Mouse (Mus musculus) bone marrow macrophage, adult 2 months (primary cell): ENCODE results near the gene Iqch. TPM values are rescaled to one million over a fixed set of nuclear protein-coding genes. Genes with fewer than 3 reads are reported as not detected.

Experiments
- H3K27ac ChIP-seq: 2 replicates; pipeline ENCODE4 v1.5.1; 2012; ENCODE audit warnings: low read depth, low read length; ENCODE audit not compliant: insufficient read depth
- H3K4me1 ChIP-seq: 2 replicates; pipeline ENCODE4 v1.6.1; 2012; ENCODE audit warnings: low read length; ENCODE audit not compliant: control insufficient read depth, insufficient read depth
- H3K4me3 ChIP-seq: 2 replicates; pipeline ENCODE4 v1.5.1; 2012; ENCODE audit warnings: mild to moderate bottlenecking, low read length, moderate library complexity; ENCODE audit not compliant: insufficient read depth
- CTCF ChIP-seq: IDR thresholded peaks from 2 replicates; pipeline ENCODE4 v1.5.1; 2012; ENCODE audit warnings: low read depth, mild to moderate bottlenecking, low read length, moderate library complexity
- POLR2A ChIP-seq: IDR thresholded peaks from 2 replicates; pipeline ENCODE4 v1.6.1; 2012; ENCODE audit warnings: mild to moderate bottlenecking, low read depth, low read length, borderline replicate concordance
- polyA plus RNA-seq: library from polyadenylated mRNA; stranded (reverse); fragments of >200 nt; gene quantifications from 2 replicates; pipeline ENCODE4 v1.2.4, GENCODE M21; 2012; ENCODE audit not compliant: missing spikeins, insufficient read depth, insufficient read length

Gene Iqch
- polyA plus RNA-seq, 1 experiment, result not detected

DNA sequence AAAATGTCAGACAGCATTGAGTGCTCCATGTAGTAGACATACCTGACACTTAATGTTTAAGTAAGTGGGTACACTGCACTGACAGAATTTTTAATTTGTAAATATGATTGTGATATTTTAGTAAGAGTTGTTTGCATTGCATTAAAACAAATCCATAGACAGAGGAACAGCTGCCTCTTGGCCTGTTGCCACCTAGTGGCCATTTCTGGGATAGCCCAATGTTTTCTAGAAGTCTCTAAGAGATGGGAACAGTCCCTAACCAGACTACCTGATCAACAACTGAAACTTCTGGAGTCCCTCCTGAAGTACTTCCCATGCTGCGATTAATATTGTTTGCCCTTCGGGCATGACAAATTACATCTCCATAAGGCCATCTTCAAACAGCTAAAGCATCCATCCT lies 140.0 kb downstream of the Iqch start:
- H3K4me1 ChIP-seq, result peaks cover 5% of the 10 kb centered on the region
- no peak overlapping the region for H3K4me3 ChIP-seq
- TF ChIP-seq POLR2A (no peak), CTCF (no peak)
- no peak overlapping the region for H3K27ac ChIP-seq

DNA sequence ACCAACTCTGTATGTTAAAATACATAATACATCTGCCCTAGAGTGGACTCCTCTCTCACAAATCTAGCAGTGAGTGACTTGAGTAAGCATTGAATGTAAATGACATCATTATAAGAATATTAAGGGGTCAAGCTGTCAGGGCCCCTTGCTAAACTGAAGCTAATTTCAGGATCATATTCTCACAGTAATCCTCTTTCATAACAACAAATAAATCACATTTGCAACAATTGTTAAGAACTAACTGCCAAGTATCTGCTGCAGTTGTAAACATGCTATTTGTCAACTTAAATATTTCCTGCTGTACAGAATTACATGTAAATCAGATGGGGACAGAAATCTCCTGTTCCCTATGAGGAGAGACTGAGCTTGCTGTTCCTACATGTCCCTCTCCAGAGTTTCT lies 145.9 kb downstream of the Iqch start:
- TF ChIP-seq CTCF (no peak), POLR2A (no peak)
- Histone ChIP-seq H3K4me1 (no peaks in the 10 kb centered on the region), H3K4me3 (no peak overlapping the region), H3K27ac (no peak overlapping the region)

DNA sequence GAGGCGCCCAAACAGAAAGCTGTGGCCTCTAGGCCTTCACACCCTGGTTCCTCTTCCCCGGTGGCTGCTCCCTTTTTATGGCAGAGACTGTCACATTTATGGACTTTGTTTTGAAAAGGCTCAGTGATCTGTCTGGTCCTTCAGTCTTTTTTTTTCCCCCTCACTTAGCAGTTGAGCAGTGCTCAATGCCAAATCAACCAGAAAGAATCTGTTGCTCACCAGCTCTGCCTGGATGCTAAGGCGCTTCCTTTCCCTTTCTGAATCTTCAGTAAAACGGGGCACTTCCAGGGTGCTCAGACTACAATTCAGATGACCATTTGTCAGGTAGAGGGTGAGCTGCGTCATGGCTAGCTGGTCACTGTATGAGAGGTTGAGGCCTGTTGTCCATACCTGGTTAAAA lies 148.0 kb downstream of the Iqch start:
- TF ChIP-seq POLR2A, result no peak
- TF ChIP-seq CTCF, result no peak
- no peak overlapping the region for H3K4me3 ChIP-seq
- no peaks in the 10 kb centered on the region for H3K4me1 ChIP-seq
- H3K27ac ChIP-seq, result no peak overlapping the region

DNA sequence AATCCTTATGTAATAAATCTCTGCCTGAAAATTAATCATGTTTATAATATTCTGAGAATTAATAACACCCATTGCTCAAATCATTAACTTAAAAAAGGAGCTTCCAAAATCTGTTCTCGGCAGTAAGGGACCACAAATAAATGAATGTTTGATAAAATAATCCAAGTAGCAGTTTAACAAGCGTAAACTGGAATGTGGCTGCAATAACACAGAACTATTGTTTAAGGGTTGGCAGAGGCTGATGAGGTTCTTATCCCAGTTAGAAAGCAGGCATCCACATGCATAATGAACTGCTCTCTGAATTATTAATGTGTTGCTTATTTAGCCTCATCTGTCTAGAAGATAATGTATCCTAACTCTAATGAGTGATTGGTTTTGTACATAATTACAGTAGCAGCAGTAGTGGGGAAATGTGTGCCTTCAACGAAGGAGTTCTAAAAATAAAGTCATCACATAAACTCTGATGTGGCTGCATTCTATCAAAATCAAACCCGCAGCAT lies 151.7 kb downstream of the Iqch start:
- Histone ChIP-seq H3K27ac (no peak overlapping the region), H3K4me3 (no peak overlapping the region), H3K4me1 (no peaks in the 10 kb centered on the region)
- TF ChIP-seq CTCF, result no peak
- TF ChIP-seq POLR2A, result no peak

DNA sequence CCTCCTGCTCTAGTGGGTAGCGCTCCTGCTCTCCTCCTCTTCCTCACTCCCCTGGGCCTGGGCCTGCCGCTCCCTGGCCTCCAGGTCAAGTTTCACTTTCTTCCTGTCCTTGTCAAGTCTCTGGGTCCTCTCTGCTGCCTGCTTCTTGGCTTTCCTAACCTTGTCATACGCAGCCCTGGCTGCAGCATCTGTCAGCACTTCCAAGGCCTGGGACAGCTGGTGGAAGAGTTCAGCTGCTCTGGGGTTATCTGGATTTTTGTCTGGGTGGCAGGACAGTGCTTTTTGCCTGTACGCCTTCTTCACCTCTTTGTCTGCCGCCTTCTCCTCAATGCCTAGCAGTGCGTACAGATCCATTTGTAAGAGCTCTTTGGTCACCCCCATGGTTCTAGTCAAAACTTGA lies 158.6 kb downstream of the Iqch start:
- H3K27ac ChIP-seq, result no peak overlapping the region
- H3K4me1 ChIP-seq, result no peaks in the 10 kb centered on the region
- TF ChIP-seq CTCF, result no peak
- no peak for TF ChIP-seq POLR2A

DNA sequence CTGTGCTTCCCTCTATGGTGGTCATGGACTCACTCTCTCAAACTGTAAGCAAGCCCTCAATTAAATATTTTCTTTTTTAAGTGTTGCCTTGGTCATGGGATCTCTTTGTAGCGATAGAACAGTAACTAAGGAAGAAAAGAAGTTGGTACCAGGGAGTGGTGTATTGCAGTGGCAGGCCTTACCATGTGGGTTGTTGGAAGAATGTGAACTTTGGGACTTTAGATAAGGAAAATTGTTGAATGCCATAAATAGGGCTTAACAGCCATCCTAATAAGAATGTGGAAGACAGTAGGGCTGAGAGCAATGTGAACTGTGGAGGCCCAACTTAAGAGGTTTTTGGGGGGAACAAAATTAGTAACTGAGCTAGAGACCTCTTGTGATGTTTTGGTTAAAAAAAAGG lies 171.6 kb downstream of the Iqch start:
- Histone ChIP-seq H3K4me3 (no peak overlapping the region), H3K27ac (no peak overlapping the region), H3K4me1 (no peaks in the 10 kb centered on the region)
- TF ChIP-seq POLR2A (no peak), CTCF (no peak)

More for the DNA sequence above, 158.6 kb downstream of the Iqch start:
- H3K4me3 ChIP-seq, result no peak overlapping the region

DNA sequence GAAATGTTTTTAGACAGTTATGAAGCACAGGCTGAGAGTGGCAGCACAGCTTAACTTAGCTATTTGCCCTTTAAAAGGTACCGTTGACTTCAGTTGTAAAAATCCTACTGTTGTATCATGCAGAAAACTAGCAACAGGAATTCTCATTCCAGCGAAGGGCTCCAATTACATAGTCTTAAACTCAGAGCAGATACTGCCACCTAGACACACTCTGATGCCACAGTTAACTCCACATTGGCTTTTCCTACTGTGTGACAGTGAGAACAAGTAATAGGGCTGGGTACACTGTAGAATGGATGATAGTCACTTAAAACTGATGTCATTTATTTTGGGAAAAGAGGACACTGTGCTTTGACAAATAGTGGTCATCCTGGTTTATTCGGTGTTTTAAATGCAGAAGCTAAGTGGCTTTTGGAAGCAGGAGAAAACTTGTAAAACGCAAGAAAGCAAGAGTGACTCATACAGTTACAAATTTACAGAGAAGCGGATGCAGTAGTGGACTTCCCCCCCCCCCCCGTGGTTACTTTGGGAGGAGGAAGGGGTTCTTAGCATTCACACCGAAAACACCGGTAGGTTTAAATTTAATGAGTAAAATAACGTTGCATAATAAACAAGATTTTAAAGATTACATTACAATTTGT lies 181.1 kb downstream of the Iqch start:
- Histone ChIP-seq H3K27ac (no peak overlapping the region), H3K4me1 (peaks cover 12% of the 10 kb centered on the region), H3K4me3 (no peak overlapping the region)
- TF ChIP-seq CTCF (no peak), POLR2A (no peak)

DNA sequence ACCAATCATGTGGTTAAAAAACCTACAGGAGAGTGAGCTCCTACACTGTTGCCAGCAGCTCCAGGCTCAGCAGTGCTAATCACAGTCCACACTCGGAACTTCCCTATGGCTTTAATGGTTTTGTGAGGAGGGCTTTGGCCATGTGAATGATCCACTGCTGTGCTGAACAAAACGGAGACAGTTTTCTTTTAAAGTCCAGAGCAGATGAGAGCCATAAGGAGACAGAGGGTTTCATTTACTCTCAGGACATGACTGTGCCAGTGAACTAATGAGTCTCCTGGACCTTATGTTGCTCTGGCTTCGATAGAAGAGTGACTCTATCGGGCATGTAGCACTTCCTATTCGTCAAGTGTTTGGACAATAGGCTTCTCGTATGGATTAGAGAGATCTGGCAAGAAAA lies 181.9 kb downstream of the Iqch start:
- TF ChIP-seq POLR2A (no peak), CTCF (no peak)
- Histone ChIP-seq H3K4me1 (peaks cover 12% of the 10 kb centered on the region), H3K27ac (no peak overlapping the region), H3K4me3 (no peak overlapping the region)

DNA sequence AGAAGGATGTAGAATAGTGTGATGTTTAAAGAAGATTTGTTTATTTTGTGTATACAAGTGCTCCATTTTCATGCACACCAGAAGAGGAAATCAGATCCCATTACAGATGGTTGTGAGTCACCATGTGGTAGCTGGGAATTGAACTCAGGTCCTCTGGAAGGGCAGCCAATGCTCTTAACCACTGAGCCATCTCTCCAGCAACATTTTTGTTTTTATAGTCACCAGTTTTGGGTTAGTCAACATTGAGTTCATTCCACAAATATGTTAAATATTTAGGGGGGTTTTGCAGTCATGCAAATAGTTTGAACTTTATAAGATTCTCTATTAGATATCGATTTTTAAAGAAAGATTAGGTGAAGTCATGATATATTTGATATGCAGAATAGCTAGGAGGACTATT lies 202.1 kb downstream of the Iqch start:
- TF ChIP-seq CTCF, result no peak
- no peak for TF ChIP-seq POLR2A
- 0 out of 2 replicates have a peak, but pooled peaks cover 3% of the 10 kb centered on the region for H3K4me1 ChIP-seq
- no peak overlapping the region for H3K27ac ChIP-seq
- H3K4me3 ChIP-seq, result no peak overlapping the region

DNA sequence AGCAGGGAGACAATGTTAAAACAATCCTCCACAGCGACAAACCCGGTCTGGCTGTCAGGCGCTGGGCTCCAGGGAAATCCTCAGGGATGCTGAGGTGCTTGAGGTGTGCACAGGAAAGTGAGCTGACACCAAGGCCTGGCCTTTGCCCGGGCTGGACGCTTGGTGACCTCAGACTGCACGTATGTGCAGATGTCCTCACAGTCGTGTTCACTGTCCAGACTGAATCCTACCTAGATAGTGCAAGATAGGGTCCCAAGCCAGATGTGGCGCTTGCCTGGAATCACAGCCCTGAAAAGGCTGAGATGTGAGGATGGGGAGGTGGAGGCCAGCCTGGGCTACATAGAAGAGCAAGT lies 202.9 kb downstream of the Iqch start:
- TF ChIP-seq POLR2A (no peak), CTCF (no peak)
- H3K27ac ChIP-seq, result peak overlapping the region; percentile 64
- 0 out of 2 replicates have a peak, but pooled peaks cover 3% of the 10 kb centered on the region for H3K4me1 ChIP-seq
- H3K4me3 ChIP-seq, result peak overlapping the region; percentile 100
